Mouse (Mus musculus) intestine, postnatal 0 days (tissue): ENCODE measurements around the gene Stxbp5. TPM values are rescaled to one million over a fixed set of nuclear protein-coding genes. Genes with fewer than 3 reads are reported as not detected.

Experiments
- ATAC-seq: fragments of 200-750 bp; cut with Nextera tagmentation; 2 replicates; pipeline ENCODE4 v1.8.0; 2017; ENCODE audit warnings: mild to moderate bottlenecking, moderate TSS enrichment, moderate library complexity
- H3K27ac ChIP-seq: fragments of 300-500 bp; sonication (generic); 2 replicates; pipeline ENCODE4 v1.5.1; 2014; ENCODE audit warnings: mild to moderate bottlenecking, low read depth, low read length, moderate library complexity
- H3K27me3 ChIP-seq: fragments of 300-500 bp; sonication (generic); replicated peaks from 2 replicates; pipeline ENCODE4 v1.6.1; 2014; ENCODE audit warnings: low read length, mixed read lengths; ENCODE audit not compliant: control insufficient read depth, insufficient read depth
- H3K36me3 ChIP-seq: fragments of 300-500 bp; sonication (generic); 2 replicates; pipeline ENCODE4 v1.6.1; 2014; ENCODE audit warnings: mild to moderate bottlenecking, moderate library complexity; ENCODE audit not compliant: control insufficient read depth, insufficient read depth
- H3K4me1 ChIP-seq: fragments of 300-500 bp; sonication (generic); replicated peaks from 2 replicates; pipeline ENCODE4 v1.6.1; 2014; ENCODE audit warnings: antibody characterized with exemption, low read length, mixed read lengths; ENCODE audit not compliant: control insufficient read depth, insufficient read depth
- H3K4me2 ChIP-seq: fragments of 300-500 bp; sonication (generic); replicated peaks from 2 replicates; pipeline ENCODE4 v1.6.1; 2014; ENCODE audit warnings: low read depth, mild to moderate bottlenecking, moderate library complexity
- H3K4me3 ChIP-seq: fragments of 300-500 bp; sonication (generic); 2 replicates; pipeline ENCODE4 v1.5.1; 2014; ENCODE audit warnings: low read depth, low read length
- H3K9ac ChIP-seq: fragments of 300-500 bp; sonication (generic); 2 replicates; pipeline ENCODE4 v1.6.1; 2014; ENCODE audit warnings: mild to moderate bottlenecking, low read depth, low read length
- H3K9me3 ChIP-seq: fragments of 300-500 bp; sonication (generic); 2 replicates; pipeline ENCODE4 v1.6.1; 2016; ENCODE audit warnings: mixed run types; ENCODE audit not compliant: control insufficient read depth
- CTCF ChIP-seq: sonication (generic); IDR thresholded peaks from 2 replicates; pipeline ENCODE4 v1.5.1; 2016; ENCODE audit warnings: low read depth, mild to moderate bottlenecking, control low read depth, antibody characterized with exemption, moderate library complexity
- WGBS: fragments of 180-500 bp; shearing (Covaris S2); extraction: QIAGEN DNeasy Blood & Tissue Kit; methylation state at CpG from one replicate; pipeline ENCODE4 v1.1.7; 2014; 5-methylcytosine and 5-hydroxymethylcytosine counted together
- polyA plus RNA-seq: library from polyadenylated mRNA; unstranded; fragments of >200 nt; fragmentation: Nextera tagmentation; extraction: Ambion mirVana; gene quantifications from 2 replicates; pipeline ENCODE4 v1.2.1, GENCODE M21; 2015

Stxbp5 gene
- polyA plus RNA-seq, 1 experiment from 2014 or later: 3.9 TPM

DNA sequence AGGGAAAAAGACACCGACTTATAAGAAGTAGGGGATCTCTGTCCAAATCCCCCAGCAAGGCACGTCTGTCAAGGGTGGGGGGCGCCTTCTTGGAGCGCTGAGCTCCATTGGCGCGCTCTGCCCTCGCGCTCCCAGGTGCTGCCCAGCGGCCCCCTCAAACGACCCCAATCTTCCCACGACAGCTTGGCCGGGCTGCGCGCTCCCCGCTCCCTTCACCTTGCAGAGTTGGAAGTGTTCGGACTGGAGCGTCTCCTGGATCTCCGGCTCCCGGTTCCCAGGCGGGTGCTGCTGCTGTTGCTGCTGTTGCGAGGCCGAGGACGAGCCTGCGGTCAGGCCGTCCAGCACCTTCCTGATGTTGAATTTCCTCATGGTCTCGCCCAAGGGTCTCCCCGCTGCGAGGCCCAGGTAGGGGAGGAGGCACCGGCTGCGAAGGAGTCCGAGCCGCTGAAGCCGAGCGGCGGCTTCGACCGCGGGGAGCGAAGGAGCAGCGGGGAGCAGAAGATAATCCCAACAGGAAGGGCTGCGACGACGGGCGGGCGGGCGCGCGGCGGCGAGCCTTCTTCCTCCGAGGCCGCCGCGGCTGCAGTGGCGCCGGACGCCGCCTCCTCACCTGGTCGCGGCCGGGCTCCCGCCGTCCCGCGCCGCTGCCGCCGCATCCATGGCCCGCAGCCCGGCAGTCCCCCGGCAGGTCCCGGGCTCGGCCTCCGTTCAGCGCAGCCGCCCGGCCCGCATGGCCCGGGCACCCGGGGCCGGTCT lies 386 bp downstream of the Stxbp5 start:
- Histone ChIP-seq H3K4me1 (peaks cover 4% of the 10 kb centered on the region; the same call in 1 of the 2 replicates), H3K4me3 (peak overlapping the region; percentile 93), H3K4me2 (peak overlapping the region; percentile 97), H3K27ac (peak overlapping the region; percentile 94), H3K27me3 (no peaks in the 10 kb centered on the region), H3K9ac (peak overlapping the region; percentile 94), H3K36me3 (no peaks in the 10 kb centered on the region), H3K9me3 (no peaks in the 10 kb centered on the region)
- under 1% methylated on average over 62 of the region's 81 CpGs for WGBS
- ATAC-seq: peak; percentile 48
- no peak for TF ChIP-seq CTCF

DNA sequence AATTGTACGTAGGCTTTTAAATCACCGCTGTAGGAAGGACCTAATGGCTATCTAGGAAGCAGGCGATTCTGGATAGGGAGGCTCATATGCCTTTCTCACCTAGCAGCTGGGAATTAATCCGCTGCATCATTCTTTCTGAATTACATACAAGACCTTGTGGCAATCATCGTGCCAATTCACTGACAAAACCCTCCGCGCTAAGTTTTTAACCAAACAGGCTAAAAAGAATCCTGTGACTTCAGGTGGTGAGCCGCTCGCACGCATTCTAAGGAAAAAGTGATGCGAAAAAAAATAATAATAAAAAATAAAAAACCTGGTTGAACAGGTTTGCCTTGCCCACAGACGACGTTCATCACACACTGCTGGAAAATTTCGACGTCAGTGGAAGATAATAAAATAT lies 1.1 kb downstream of the Stxbp5 start:
- H3K4me2 ChIP-seq: peak overlapping the region; percentile 97
- H3K36me3 ChIP-seq: 0 out of 2 replicates have a peak, but pooled peaks cover 3% of the 10 kb centered on the region
- 0 out of 2 replicates have a peak overlapping the region, but pooled peaks have one; percentile 94 for H3K27ac ChIP-seq
- H3K9me3 ChIP-seq: no peaks in the 10 kb centered on the region
- H3K4me1 ChIP-seq: peaks cover 4% of the 10 kb centered on the region; the same call in 1 of the 2 replicates
- H3K9ac ChIP-seq: no peak overlapping the region
- no peak for TF ChIP-seq CTCF
- H3K27me3 ChIP-seq: no peaks in the 10 kb centered on the region
- H3K4me3 ChIP-seq: peak overlapping the region; percentile 93
- WGBS: 7% methylated on average over 15 of the region's 15 CpGs
- no peak for ATAC-seq

DNA sequence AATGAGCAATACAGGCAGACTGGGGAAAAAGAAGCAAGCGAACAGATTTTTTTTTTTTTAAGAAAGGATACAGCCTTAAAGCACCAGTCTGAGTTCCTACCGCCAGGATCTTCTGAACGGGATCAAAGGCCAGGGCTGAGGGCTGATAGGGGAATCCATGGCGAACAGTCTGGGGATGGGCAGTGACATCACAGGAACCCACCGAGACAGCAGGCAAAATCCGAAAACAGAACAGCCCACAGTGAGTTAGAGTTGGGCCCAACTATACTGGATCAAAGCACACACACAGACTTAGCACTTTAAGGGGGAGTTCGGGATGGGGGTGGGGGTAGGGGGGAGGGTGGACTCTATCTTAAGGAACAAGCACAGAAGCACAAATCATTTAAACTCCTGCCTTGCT lies 1.8 kb downstream of the Stxbp5 start:
- 16% methylated on average over 7 of the region's 7 CpGs for WGBS
- ATAC-seq: no peak
- 0 out of 2 replicates have a peak, but pooled peaks cover 4% of the 10 kb centered on the region for H3K36me3 ChIP-seq
- H3K4me1 ChIP-seq: peaks cover 4% of the 10 kb centered on the region; the same call in 1 of the 2 replicates
- H3K9me3 ChIP-seq: no peaks in the 10 kb centered on the region
- H3K4me3 ChIP-seq: peak overlapping the region; percentile 93
- H3K27ac ChIP-seq: no peak overlapping the region
- no peak for TF ChIP-seq CTCF
- peak overlapping the region; percentile 97 for H3K4me2 ChIP-seq
- H3K27me3 ChIP-seq: no peaks in the 10 kb centered on the region
- no peak overlapping the region for H3K9ac ChIP-seq

DNA sequence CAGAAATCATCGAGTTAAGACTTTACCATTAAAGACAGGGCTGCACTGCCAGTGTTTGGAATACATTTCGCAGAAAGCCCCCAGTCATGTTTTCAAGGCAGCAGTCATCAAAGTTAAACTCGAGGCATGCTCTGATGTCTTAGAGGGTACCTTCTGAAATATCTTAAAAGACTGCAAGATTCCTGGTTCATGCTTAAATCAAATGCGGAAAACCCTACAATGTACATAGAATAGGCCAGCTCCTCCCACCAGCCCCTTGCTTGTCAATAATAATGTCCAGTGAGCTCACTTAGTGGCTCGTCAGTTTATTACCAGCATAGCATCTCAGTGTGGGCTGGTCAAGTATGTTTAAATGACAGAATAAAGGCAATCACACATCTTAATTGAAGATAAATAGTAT lies 3.0 kb downstream of the Stxbp5 start:
- H3K9ac ChIP-seq: no peak overlapping the region
- no peak overlapping the region for H3K27ac ChIP-seq
- 0 out of 2 replicates have a peak, but pooled peaks cover 4% of the 10 kb centered on the region for H3K36me3 ChIP-seq
- H3K9me3 ChIP-seq: no peaks in the 10 kb centered on the region
- H3K27me3 ChIP-seq: no peaks in the 10 kb centered on the region
- ATAC-seq: no peak
- 82% methylated on average over 5 of the region's 5 CpGs for WGBS
- H3K4me2 ChIP-seq: no peak overlapping the region
- TF ChIP-seq CTCF: no peak
- no peak overlapping the region for H3K4me3 ChIP-seq
- H3K4me1 ChIP-seq: peaks cover 4% of the 10 kb centered on the region; the same call in 1 of the 2 replicates

DNA sequence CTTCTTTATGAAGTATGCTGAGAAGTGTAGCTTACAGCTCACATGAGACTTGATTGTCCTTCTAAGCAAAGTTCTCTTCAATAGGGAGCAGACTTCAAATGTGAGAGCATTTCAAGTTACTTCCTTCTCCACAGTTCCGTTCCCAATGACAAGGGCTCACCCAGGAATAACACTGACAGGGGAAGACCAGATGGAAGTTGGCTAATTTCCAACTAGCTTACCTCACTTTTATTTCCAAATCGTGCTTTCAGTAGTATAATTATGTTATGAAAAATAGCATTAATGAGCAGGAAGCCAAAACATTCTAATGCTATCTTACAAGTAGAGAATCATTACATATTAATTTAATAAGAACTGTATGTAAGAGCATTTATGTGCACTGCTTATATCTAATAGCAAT lies 7.3 kb downstream of the Stxbp5 start:
- H3K4me2 ChIP-seq: no peak overlapping the region
- whole genome bisulfite sequencing: 35% methylated on average over 2 of the region's 2 CpGs
- H3K9ac ChIP-seq: no peak overlapping the region
- H3K27me3 ChIP-seq: no peaks in the 10 kb centered on the region
- H3K9me3 ChIP-seq: no peaks in the 10 kb centered on the region
- no peak overlapping the region for H3K4me3 ChIP-seq
- no peaks in the 10 kb centered on the region for H3K4me1 ChIP-seq
- TF ChIP-seq CTCF: no peak
- no peak overlapping the region for H3K27ac ChIP-seq
- no peak for ATAC-seq
- 0 out of 2 replicates have a peak, but pooled peaks cover 4% of the 10 kb centered on the region for H3K36me3 ChIP-seq

DNA sequence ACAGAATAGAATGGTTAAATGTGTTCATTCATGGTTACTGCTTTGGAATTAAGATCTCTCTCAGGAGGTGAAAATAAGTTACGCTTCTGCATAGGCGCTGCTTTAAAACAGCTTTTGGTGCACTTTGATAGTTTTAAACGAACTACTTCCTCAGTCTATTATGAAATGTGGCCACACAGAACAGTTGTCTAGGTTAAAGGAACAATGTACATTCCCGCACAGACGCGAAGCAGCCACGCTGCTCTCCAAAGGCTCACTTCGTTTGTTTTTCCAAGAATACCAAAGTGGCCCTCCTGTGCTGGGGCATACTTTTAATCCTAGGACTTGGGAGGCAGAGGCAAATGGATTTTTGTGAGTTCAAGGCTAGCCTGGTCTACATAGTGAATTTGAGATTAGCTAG lies 11.2 kb downstream of the Stxbp5 start:
- H3K4me2 ChIP-seq: no peak overlapping the region
- H3K27me3 ChIP-seq: no peaks in the 10 kb centered on the region
- TF ChIP-seq CTCF: no peak
- no peak for ATAC-seq
- WGBS: 64% methylated on average over 8 of the region's 8 CpGs
- no peak overlapping the region for H3K4me3 ChIP-seq
- no peak overlapping the region for H3K27ac ChIP-seq
- H3K4me1 ChIP-seq: no peaks in the 10 kb centered on the region
- H3K36me3 ChIP-seq: peaks cover 5% of the 10 kb centered on the region; the same call in 1 of the 2 replicates
- no peak overlapping the region for H3K9ac ChIP-seq
- no peaks in the 10 kb centered on the region for H3K9me3 ChIP-seq
